Mouse (Mus musculus): Measurements from ENCODE around the gene Colgalt1. TPM values are rescaled to one million over a fixed set of nuclear protein-coding genes. Genes with fewer than 3 reads are reported as not detected.

The Colgalt1 gene
- total and polyA plus RNA-seq, 3 experiments = 50.9 to 102 (median 59.0) TPM

DNA sequence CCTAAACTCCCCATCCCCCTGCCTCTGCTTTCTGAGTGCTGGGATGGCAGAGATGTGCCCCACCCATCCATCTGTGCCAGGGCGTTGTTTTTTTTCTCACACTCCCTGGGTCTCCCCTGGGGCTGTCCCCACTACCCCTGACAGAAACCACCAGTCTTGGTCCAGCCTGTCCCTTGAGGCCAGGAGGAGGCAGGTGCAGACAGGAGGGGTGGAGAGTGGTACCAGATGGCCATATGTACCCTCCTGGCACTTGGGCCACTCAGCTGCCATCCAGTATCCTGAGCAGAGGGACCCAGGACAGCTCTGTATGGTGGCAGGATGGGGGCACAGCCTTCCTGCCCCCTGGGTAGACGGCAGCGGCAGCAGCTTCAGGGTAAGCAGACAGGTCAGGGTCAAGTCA is 13.3 kb upstream of the Colgalt1 start, which contains the start of gene Fam129c:
Gene Fam129c, plus strand, starts transcription at position 198 of the 400 bp plus-strand sequence.
- Histone ChIP-seq H3K9me3 (replicated peaks; ENCODE audit: insufficient read depth, low read length) (no peaks in the 10 kb centered on the region), H3K4me3 (ENCODE audit: control insufficient read depth in 1 of 2, insufficient read depth in 1 of 2, low read depth in 2 of 2, low read length in 2 of 2) (no peak within 1 kb of the TSS), H3K27me3 (ENCODE audit: control insufficient read depth in 1 of 2, insufficient read depth in 2 of 2, low read length in 2 of 2) (no peaks in the 10 kb centered on the region), H3K9ac (ENCODE audit: control insufficient read depth, low read depth, low read length, poor library complexity, severe bottlenecking) (no peak within 1 kb of the TSS), H3K27ac (ENCODE audit: control insufficient read depth, low read depth, low read length) (peak within 1 kb of the TSS; percentile 3; the same call in 1 of the 2 replicates), H3K36me3 (ENCODE audit: control insufficient read depth in 1 of 2, insufficient read depth in 2 of 2, low read length in 2 of 2) (peaks cover 0 to 12% of the 10 kb centered on the region in 2 experiments; a peak in 3 of 4 replicates), H3K4me1 (ENCODE audit: control insufficient read depth in 1 of 2, insufficient read depth in 2 of 2, low read length in 2 of 2) (peaks cover 9 to 24% of the 10 kb centered on the region in 2 experiments), H3K79me2 (ENCODE audit: control insufficient read depth, insufficient read depth, low read length, poor library complexity) (peaks cover 13% of the 10 kb centered on the region)
- TF ChIP-seq ELF1 (IDR thresholded peaks at IDR 0.05; ENCODE audit: low read depth, low read length) (no peak), ZNF384 (IDR thresholded peaks at IDR 0.05; ENCODE audit: low read depth, low read length) (no peak), GATA1 (IDR thresholded peaks at IDR 0.05; ENCODE audit: low read depth, low read length) (no peak), MYC (IDR thresholded peaks at IDR 0.05; ENCODE audit: low read depth, low read length) (no peak), USF2 (IDR thresholded peaks at IDR 0.05; ENCODE audit: borderline replicate concordance in 1 of 2, insufficient read depth in 1 of 2, low read depth in 1 of 2, low read length in 2 of 2) (no peak), MYB (IDR thresholded peaks at IDR 0.05; ENCODE audit: low read depth, low read length) (no peak), JUND (IDR thresholded peaks at IDR 0.05; ENCODE audit: low read depth, low read length) (no peak), EP300 (IDR thresholded peaks at IDR 0.05; ENCODE audit: low read depth in 1 of 2, low read length in 2 of 2) (no peak), SMC3 (IDR thresholded peaks at IDR 0.05; ENCODE audit: low read depth, low read length) (no peak), USF1 (IDR thresholded peaks at IDR 0.05; ENCODE audit: low read depth, low read length) (no peak), RCOR1 (IDR thresholded peaks at IDR 0.05; ENCODE audit: low read depth, low read length) (no peak), UBTF (IDR thresholded peaks at IDR 0.05; ENCODE audit: borderline replicate concordance, insufficient read depth, low read depth, low read length) (no peak), ZMIZ1 (IDR thresholded peaks at IDR 0.05; ENCODE audit: low read depth, low read length) (no peak), CHD2 (IDR thresholded peaks at IDR 0.05; ENCODE audit: low read length) (no peak), TCF12 (IDR thresholded peaks at IDR 0.05; ENCODE audit: low read depth, low read length) (no peak), POLR2AphosphoS2 (IDR thresholded peaks at IDR 0.05; ENCODE audit: low read length) (no peak), ETS1 (IDR thresholded peaks at IDR 0.05; ENCODE audit: low read depth, low read length) (no peak), POLR2A (IDR thresholded peaks at IDR 0.05; ENCODE audit: control insufficient read depth in 1 of 2, insufficient read depth in 1 of 2, low read depth in 1 of 2, low read length in 2 of 2, poor library complexity in 1 of 2) (no peak)
- no peak for DNase-seq (ENCODE audit: low read depth, low spot score)

DNA sequence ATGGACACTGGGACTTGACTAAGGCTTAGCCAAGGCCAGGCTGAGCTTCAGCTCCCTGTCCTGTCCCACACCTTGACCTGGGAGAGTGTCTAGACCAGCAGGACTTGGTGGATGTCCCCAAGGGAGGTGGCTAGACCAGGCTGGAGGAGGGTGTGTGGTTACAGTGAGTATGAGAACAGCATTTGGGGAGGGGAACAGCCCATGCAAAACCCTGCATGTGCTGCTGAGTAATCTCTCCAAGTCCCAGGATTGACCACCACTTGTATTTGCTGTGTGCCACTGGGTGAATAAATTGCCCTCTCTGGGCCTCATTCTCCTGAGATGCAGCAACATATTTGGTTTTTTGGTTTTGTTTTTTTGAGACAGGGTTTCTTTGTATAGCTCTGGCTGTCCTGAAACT is 12.4 kb upstream of the Colgalt1 start:
- Histone ChIP-seq H3K36me3 (ENCODE audit: control insufficient read depth in 1 of 2, insufficient read depth in 2 of 2, low read length in 2 of 2) (peaks cover 0 to 8% of the 10 kb centered on the region in 2 experiments; a peak in 3 of 4 replicates), H3K4me3 (ENCODE audit: control insufficient read depth in 1 of 2, insufficient read depth in 1 of 2, low read depth in 2 of 2, low read length in 2 of 2) (no peak overlapping the region), H3K79me2 (ENCODE audit: control insufficient read depth, insufficient read depth, low read length, poor library complexity) (peaks cover 4% of the 10 kb centered on the region), H3K9ac (ENCODE audit: control insufficient read depth, low read depth, low read length, poor library complexity, severe bottlenecking) (no peak overlapping the region), H3K27me3 (ENCODE audit: control insufficient read depth in 1 of 2, insufficient read depth in 2 of 2, low read length in 2 of 2) (no peaks in the 10 kb centered on the region), H3K4me1 (ENCODE audit: control insufficient read depth in 1 of 2, insufficient read depth in 2 of 2, low read length in 2 of 2) (peaks cover 7 to 18% of the 10 kb centered on the region in 2 experiments), H3K27ac (ENCODE audit: control insufficient read depth, low read depth, low read length) (no peak overlapping the region), H3K9me3 (replicated peaks; ENCODE audit: insufficient read depth, low read length) (no peaks in the 10 kb centered on the region)
- TF ChIP-seq MAX (IDR thresholded peaks at IDR 0.05; ENCODE audit: low read length) = no peak
- no peak for TF ChIP-seq EP300 (IDR thresholded peaks at IDR 0.05; ENCODE audit: low read depth in 1 of 2, low read length in 2 of 2)
- no peak for TF ChIP-seq GABPA (IDR thresholded peaks at IDR 0.05; ENCODE audit: low read depth, low read length)
- no peak for TF ChIP-seq POLR2AphosphoS2 (IDR thresholded peaks at IDR 0.05; ENCODE audit: low read length)
- TF ChIP-seq ZC3H11A (IDR thresholded peaks at IDR 0.05; ENCODE audit: low read depth, low read length) = no peak
- no peak for TF ChIP-seq USF1 (IDR thresholded peaks at IDR 0.05; ENCODE audit: low read depth, low read length)
- no peak for TF ChIP-seq TAL1 (IDR thresholded peaks at IDR 0.05; ENCODE audit: low read length)
- DNase-seq (ENCODE audit: low read depth, low spot score) = no peak
